Mouse (Mus musculus) liver, embryonic 16.5 days (tissue): ENCODE measurements around the gene Vmn1r5. TPM values are rescaled to one million over a fixed set of nuclear protein-coding genes. Genes with fewer than 3 reads are reported as not detected.

Experiments
- ATAC-seq: fragments of 200-750 bp; cut with Nextera tagmentation; 2 replicates; pipeline ENCODE4 v1.8.0; 2017; ENCODE audit warnings: low read depth, mild to moderate bottlenecking, moderate number of reproducible peaks, moderate library complexity
- H3K27ac ChIP-seq: fragments of 300-500 bp; sonication (generic); 2 replicates; pipeline ENCODE4 v1.5.1; 2014; ENCODE audit warnings: mild to moderate bottlenecking, low read length
- H3K27me3 ChIP-seq: fragments of 300-500 bp; sonication (generic); 2 replicates; pipeline ENCODE4 v1.6.1; 2014; ENCODE audit warnings: low read depth, low read length, mixed read lengths; ENCODE audit not compliant: control insufficient read depth, insufficient read depth
- H3K36me3 ChIP-seq: fragments of 300-500 bp; sonication (generic); 2 replicates; pipeline ENCODE4 v1.6.1; 2014; ENCODE audit warnings: mild to moderate bottlenecking; ENCODE audit not compliant: control insufficient read depth, insufficient read depth
- H3K4me1 ChIP-seq: fragments of 300-500 bp; sonication (generic); 2 replicates; pipeline ENCODE4 v1.6.1; 2014; ENCODE audit warnings: low read depth, low read length, mixed read lengths; ENCODE audit not compliant: control insufficient read depth
- H3K4me2 ChIP-seq: fragments of 300-500 bp; sonication (generic); 2 replicates; pipeline ENCODE4 v1.6.1; 2014; ENCODE audit warnings: low read depth, low read length, mixed read lengths
- H3K4me3 ChIP-seq: fragments of 300-500 bp; sonication (generic); 2 replicates; pipeline ENCODE4 v1.5.1; 2014; ENCODE audit warnings: low read depth, mild to moderate bottlenecking, low read length
- H3K9ac ChIP-seq: fragments of 300-500 bp; sonication (generic); 2 replicates; pipeline ENCODE4 v1.6.1; 2014; ENCODE audit warnings: low read depth, low read length
- H3K9me3 ChIP-seq: fragments of 300-500 bp; sonication (generic); replicated peaks from 2 replicates; pipeline ENCODE4 v1.6.1; 2016; ENCODE audit warnings: low read length; ENCODE audit not compliant: control insufficient read depth
- WGBS: fragments of 180-500 bp; shearing (Covaris S2); extraction: QIAGEN DNeasy Blood & Tissue Kit; methylation state at CpG from one replicate; pipeline ENCODE4 v1.1.7; 2014; ENCODE audit not compliant: insufficient replicate concordance; 5-methylcytosine and 5-hydroxymethylcytosine counted together
- polyA plus RNA-seq: library from polyadenylated mRNA; unstranded; fragments of >200 nt; fragmentation: Nextera tagmentation; extraction: Ambion mirVana; gene quantifications from 2 replicates; pipeline ENCODE4 v1.2.1, GENCODE M21; 2015

The Vmn1r5 gene
- not detected in 2 replicates for polyA plus RNA-seq

DNA sequence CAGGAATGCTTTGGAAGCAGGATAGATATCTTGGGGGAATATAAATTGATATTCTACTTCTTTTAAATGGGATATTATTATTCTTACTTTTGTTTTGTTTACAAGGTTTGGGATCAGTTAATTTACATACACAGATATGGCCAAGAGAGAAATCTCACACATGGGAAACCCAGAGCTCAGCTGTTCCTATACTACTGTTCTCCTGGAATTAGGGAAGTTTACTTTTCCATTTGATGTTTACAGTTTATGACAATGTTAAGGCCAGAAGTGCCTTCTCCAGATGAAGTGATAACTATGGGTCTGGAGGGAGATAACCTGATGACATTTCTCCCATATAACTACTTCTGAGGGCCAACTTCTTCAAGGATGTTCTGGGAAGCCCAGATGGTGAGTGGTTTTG, at the start of gene Vmn1r5:
Gene Vmn1r5, plus strand, starts transcription at position 301 of the 400 bp plus-strand sequence.
- H3K27ac ChIP-seq, result no peak within 1 kb of the TSS
- no peaks in the 10 kb centered on the region for H3K4me1 ChIP-seq
- H3K36me3 ChIP-seq, result no peaks in the 10 kb centered on the region
- no peaks in the 10 kb centered on the region for H3K27me3 ChIP-seq
- H3K4me2 ChIP-seq, result no peak within 1 kb of the TSS
- no peak for ATAC-seq
- no peak within 1 kb of the TSS for H3K4me3 ChIP-seq
- H3K9ac ChIP-seq, result no peak within 1 kb of the TSS
- H3K9me3 ChIP-seq, result no peaks in the 10 kb centered on the region

DNA sequence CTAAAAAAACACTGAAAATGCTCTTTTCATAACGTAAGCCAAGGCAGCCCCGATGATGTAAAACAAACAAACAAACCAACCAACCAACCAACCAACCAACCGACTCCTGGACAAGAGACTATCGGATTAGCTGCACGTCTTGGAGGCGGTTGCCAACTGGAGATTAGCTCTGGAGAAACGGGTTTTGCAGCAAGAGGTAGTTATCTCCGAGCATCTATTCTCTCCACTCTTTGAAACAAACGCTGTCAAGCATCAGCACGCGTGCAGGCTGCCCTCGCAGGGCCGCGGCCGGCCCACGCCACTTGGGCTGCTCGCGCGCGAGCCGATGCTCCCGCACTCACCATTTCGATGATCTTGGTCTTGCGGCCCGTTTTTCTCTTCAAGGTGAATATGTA, 46.7 kb upstream of the Vmn1r5 start:
- Histone ChIP-seq H3K4me2 (peak overlapping the region; percentile 68), H3K9ac (peak overlapping the region; percentile 94), H3K4me1 (peaks cover 25% of the 10 kb centered on the region), H3K27me3 (no peaks in the 10 kb centered on the region), H3K36me3 (no peaks in the 10 kb centered on the region), H3K4me3 (peak overlapping the region; percentile 94), H3K27ac (peak overlapping the region; percentile 96), H3K9me3 (no peaks in the 10 kb centered on the region)
- WGBS, result under 1% methylated on average over 25 of the region's 25 CpGs
- peak; percentile 30 for ATAC-seq

DNA sequence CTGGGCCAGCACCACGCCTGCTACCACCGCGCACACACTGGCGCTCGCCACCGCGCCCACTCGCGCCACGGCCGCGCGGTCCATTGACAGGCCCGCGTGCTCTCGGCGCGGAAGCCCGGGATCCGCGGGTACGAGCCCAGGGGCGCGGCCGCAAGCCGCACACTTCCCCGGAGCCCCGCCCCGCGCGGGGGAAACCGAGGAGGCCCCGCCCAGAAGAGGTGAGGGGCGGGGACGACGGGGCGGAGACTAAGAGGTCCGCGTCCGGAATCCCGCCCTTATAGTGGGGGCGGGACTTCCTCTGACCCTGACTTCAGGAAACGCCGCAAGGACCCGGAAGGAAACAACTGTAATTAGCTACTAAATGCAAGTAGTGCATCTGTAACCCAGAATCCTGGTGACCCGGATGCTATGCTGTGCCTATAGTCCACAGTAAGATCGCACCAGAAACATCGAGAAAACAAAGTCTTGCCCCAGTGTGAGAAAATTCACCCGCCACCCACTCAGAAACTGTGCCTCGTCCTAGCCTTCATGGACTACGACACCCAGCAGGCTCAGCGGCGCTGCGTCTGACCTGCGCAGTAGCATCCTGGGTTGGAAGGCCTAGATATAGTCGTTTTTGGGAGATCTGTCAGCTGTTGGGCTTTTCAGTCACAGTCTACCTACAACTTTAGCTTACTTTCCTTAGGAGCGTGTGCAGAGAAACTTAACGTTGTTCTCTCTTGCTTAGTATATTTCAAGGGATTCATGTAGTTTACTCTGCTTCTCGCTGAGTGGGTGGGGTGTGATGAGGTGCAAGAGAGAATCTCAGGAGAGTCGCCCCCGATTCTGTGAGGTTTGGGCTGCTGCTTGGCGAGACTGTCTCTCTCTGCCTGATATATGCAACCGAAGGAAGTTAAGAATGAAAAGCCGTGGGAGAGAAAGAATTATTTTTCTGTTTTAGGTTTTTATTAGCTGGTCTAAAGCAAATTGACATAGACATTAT, 46.1 kb upstream of the Vmn1r5 start, which contains the start of the genes Nt5c3 and Vmn1r4:
Gene Nt5c3, minus strand, starts transcription at position 207 of the 982 bp plus-strand sequence.
Gene Vmn1r4, plus strand, starts transcription at position 290 of the 982 bp plus-strand sequence.
- H3K4me1 ChIP-seq, result peaks cover 18% of the 10 kb centered on the region
- H3K4me3 ChIP-seq, result peak within 1 kb of the TSS; percentile 94
- H3K9me3 ChIP-seq, result no peaks in the 10 kb centered on the region
- peak within 1 kb of the TSS; percentile 94 for H3K9ac ChIP-seq
- H3K36me3 ChIP-seq, result no peaks in the 10 kb centered on the region
- WGBS, result 3% methylated on average over 60 of the region's 64 CpGs
- peak within 1 kb of the TSS; percentile 96 for H3K27ac ChIP-seq
- peak within 1 kb of the TSS; percentile 81 for H3K4me2 ChIP-seq
- H3K27me3 ChIP-seq, result no peaks in the 10 kb centered on the region
- ATAC-seq, result peak; percentile 84

DNA sequence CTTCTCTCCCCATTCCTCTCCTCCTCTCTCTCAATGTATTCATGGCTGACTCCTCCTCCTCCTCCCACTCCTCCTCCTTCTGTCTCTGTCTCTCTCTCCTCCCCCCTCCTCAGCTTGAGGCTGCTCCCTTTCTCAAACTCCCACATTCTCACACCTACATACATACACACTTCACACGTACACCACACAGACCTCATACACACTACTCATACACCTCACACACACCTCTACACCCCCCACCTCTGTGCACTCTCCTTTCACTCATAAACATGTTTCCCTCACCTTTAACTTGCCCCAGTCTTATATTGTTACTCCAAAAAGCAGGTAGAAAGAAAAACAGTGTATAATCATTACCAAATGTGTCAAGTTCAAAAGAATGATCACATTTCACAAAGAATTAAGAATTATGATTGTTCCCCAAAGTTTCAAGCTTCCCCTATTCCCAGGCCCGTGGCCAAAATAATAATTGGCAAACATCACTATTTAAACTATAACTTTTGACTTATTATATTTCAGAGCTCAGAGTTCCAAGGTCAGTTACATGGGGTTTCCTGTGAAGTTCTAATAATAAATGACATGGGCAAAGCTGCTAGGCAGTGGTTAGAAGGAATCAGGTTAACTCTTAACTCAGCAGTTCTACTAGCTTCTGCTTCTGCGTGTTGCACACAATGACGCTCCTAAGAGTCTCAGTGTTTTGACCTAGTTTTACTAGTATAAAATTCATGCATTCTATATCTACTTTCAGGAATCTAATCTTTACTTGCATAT, 38.2 kb upstream of the Vmn1r5 start:
- 54% methylated on average over 4 of the region's 4 CpGs for WGBS
- H3K9me3 ChIP-seq, result no peaks in the 10 kb centered on the region
- H3K27me3 ChIP-seq, result peaks cover 3% of the 10 kb centered on the region; the same call in 1 of the 2 replicates
- H3K27ac ChIP-seq, result no peak overlapping the region
- H3K4me1 ChIP-seq, result no peaks in the 10 kb centered on the region
- no peak overlapping the region for H3K4me3 ChIP-seq
- H3K4me2 ChIP-seq, result no peak overlapping the region
- no peak for ATAC-seq
- H3K9ac ChIP-seq, result no peak overlapping the region
- H3K36me3 ChIP-seq, result no peaks in the 10 kb centered on the region

DNA sequence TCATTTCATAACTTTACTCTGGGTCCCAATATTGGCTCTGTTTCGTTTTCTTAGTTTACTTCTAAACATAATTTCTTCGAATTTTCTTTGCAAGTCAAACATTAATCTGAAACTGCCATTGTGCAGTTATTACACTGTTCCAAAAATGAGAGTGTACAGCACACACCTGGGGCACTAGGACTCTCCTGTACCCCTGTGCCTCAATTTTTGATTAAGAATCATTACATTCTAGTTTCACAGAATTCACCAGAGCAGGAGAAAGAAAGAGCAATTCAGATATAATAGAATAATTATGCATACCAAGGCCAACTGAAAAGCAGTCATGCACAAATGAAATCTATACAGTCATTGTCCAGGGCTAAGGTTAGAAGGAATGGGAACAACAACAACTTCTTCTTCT, 37.6 kb upstream of the Vmn1r5 start:
- H3K4me2 ChIP-seq, result no peak overlapping the region
- peaks cover 3% of the 10 kb centered on the region; the same call in 1 of the 2 replicates for H3K27me3 ChIP-seq
- H3K36me3 ChIP-seq, result no peaks in the 10 kb centered on the region
- H3K9ac ChIP-seq, result no peak overlapping the region
- WGBS, result 39% methylated on average over 2 of the region's 2 CpGs
- no peak overlapping the region for H3K27ac ChIP-seq
- H3K4me1 ChIP-seq, result no peaks in the 10 kb centered on the region
- H3K9me3 ChIP-seq, result no peaks in the 10 kb centered on the region
- no peak overlapping the region for H3K4me3 ChIP-seq
- no peak for ATAC-seq

DNA sequence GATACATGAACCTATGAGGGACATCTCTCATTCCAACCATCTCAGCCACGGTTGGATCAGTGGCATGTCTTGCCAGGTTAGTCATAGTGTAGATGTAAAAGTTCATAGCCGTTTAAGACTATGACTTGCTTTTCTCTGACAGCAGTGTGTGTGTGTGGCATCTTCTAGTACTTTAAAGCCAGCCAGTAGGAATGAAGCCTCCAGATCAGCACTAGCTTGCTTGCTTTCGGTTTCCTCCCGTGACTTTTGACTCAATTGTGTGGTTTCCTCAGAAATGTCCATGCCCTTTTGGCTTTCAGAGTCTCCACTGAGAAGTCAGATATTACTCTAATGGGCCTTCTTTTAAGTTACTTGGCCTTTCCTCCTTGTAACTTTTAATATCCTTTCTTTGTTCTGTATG, 35.7 kb upstream of the Vmn1r5 start:
- no peaks in the 10 kb centered on the region for H3K9me3 ChIP-seq
- no peak overlapping the region for H3K4me2 ChIP-seq
- ATAC-seq, result no peak
- H3K4me3 ChIP-seq, result no peak overlapping the region
- no peak overlapping the region for H3K27ac ChIP-seq
- H3K27me3 ChIP-seq, result peaks cover 3% of the 10 kb centered on the region; the same call in 1 of the 2 replicates
- H3K4me1 ChIP-seq, result no peaks in the 10 kb centered on the region
- WGBS, result 55% methylated on average over 4 of the region's 4 CpGs
- no peak overlapping the region for H3K9ac ChIP-seq
- no peaks in the 10 kb centered on the region for H3K36me3 ChIP-seq

DNA sequence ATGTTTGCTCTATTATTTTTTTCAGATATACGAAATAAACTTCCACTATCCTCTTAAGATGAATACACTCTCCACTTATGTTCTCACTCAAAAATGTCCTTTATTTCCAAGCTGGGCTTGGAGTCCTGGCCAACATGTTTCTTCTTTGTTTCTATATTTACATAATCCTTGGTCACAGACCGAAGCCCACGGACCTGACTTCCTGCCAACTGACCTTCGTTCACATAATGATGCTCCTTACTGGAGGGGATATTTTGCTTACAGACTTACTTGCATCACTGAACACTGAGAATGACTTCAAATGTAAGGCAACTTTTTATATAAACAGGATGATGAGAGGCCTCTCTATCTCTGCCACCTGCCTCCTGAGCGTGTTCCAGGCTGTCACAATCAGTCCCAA, 13.6 kb upstream of the Vmn1r5 start:
- H3K4me2 ChIP-seq, result no peak overlapping the region
- H3K9me3 ChIP-seq, result no peaks in the 10 kb centered on the region
- no peak overlapping the region for H3K4me3 ChIP-seq
- no peaks in the 10 kb centered on the region for H3K27me3 ChIP-seq
- ATAC-seq, result no peak
- 56% methylated on average over 5 of the region's 5 CpGs for WGBS
- no peaks in the 10 kb centered on the region for H3K4me1 ChIP-seq
- H3K36me3 ChIP-seq, result no peaks in the 10 kb centered on the region
- H3K27ac ChIP-seq, result no peak overlapping the region
- no peak overlapping the region for H3K9ac ChIP-seq

DNA sequence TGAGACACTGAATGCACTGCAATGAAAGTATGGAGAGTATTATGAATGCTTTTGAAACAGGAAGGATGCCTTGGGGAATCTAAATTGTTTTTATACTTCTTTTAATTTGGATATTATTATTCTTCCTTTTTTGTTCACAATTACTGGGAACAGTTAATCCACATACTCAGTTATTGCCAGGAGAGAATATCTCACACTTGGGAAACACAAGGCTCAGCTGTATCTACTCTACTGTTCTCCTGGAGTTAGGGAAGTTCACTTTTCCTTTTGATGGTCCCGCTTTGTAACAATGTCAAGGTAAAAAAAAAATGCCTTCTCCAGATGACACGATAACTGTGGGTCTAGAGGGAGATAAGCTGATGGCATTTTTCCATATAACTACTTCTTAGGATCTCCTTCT, 26.9 kb downstream of the Vmn1r5 start, which contains the start of gene Vmn1r6:
Gene Vmn1r6, plus strand, starts transcription at position 301 of the 400 bp plus-strand sequence.
- H3K4me2 ChIP-seq, result no peak within 1 kb of the TSS
- 50% methylated on average over 2 of the region's 2 CpGs for WGBS
- no peak for ATAC-seq

More for the DNA sequence above, 26.9 kb downstream of the Vmn1r5 start, which contains the start of gene Vmn1r6:
- Histone ChIP-seq H3K36me3 (no peaks in the 10 kb centered on the region), H3K9ac (no peak within 1 kb of the TSS), H3K9me3 (no peaks in the 10 kb centered on the region), H3K27ac (no peak within 1 kb of the TSS), H3K4me1 (no peaks in the 10 kb centered on the region), H3K4me3 (no peak within 1 kb of the TSS), H3K27me3 (no peaks in the 10 kb centered on the region)
